Mouse (Mus musculus): ENCODE data around the gene Nbeal2.

Nbeal2 gene

GRCm38 (mm10) chr9:110676492-110676911 lies 22.5 kb upstream of the Nbeal2 start:
- DNase-seq (ENCODE audit: low read depth, low spot score): peak; percentile 23

DNA sequence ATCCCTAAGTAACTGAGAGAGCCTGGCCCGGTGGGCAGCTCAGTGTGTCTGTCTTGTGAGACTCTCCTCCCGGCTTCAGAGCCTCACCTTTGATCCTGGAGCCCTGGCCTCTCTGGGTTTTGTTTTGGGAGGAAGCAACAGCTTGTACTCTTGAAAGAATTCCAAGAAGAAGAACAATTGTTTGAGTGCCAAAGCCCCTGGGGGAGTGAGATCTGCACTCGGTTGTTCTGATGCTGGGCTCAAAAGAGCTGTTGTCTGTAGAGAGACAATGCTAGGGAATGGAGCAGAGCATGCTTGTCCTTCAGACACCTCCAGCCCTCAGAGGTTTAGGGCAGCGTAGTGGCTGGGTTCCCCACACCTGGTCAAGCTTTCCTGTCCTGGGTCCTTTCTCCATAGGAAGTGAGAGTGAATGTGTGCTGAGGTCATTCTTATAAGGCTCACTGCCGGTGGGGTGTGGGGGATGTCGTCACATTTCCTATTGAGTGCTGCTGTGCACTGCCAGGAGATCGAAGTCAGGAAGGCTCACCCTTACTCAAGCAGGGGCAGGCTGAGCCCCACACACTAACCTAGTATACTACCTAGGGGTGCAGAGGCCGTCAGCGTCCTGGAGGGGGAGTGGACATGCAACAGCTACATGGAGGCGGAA lies 19.3 kb upstream of the Nbeal2 start:
- DNase-seq (ENCODE audit: low read depth, low spot score): no peak

- peak; percentile 56 for DNase-seq (ENCODE audit: low read depth, low spot score)
These were observed 18.6 kb upstream of the Nbeal2 start for GRCm38 (mm10) chr9:110672462-110673106.

DNA sequence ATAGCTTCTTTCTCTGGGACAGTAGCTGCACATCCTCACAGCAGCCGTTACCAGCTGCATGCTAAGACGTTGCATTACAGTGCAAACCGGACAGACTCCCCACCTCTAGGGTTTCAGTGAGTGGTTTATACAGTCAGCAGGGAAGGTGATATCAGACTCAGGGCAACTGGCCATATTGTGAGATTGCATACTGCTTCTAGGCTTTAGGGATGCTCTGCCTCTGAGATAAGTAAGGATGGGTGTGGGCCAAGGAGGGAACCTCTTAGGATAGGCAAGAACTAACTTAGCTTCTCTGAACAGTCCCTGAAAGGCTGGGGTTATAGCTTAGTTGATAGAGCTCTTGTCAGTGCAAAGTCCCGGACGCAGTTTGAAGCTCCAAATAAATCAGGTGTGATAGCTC lies 15.8 kb upstream of the Nbeal2 start:
- no peak for DNase-seq (ENCODE audit: low read depth, low spot score)

DNA sequence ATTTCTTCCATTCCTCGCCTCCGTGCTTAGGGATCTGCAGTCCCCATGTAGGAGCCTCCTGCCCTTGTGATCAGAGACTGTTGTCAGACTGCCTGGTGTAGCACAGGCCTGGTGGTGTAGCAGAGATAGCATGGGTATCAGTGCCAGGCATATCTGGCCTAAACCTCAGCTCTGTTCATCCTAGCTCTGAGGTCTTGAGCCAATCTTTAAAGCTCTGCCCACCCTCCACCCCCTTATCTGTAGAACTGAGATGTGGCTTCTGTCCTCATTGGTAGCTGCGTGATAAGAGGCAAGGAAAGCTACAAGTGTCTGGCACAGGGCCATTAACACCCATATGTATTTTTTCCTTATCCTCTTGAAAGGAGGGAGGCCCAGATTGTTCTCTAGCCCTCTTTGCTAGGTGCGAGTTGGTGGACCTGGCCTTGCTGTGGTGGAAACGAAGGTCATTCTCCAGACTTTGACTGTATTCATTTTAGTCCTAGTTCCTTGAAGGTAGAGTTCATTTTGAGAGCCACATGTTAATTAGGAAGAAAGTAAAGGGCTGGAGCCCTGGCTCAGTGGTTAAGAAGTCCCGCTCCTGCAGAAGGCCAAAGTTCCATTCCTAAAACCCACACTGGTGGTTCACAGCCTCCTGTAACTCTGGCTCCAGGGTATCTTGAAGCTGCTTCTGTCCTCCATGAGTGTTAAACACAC lies 14.8 kb upstream of the Nbeal2 start:
- DNase-seq (ENCODE audit: low read depth, low spot score): no peak

DNA sequence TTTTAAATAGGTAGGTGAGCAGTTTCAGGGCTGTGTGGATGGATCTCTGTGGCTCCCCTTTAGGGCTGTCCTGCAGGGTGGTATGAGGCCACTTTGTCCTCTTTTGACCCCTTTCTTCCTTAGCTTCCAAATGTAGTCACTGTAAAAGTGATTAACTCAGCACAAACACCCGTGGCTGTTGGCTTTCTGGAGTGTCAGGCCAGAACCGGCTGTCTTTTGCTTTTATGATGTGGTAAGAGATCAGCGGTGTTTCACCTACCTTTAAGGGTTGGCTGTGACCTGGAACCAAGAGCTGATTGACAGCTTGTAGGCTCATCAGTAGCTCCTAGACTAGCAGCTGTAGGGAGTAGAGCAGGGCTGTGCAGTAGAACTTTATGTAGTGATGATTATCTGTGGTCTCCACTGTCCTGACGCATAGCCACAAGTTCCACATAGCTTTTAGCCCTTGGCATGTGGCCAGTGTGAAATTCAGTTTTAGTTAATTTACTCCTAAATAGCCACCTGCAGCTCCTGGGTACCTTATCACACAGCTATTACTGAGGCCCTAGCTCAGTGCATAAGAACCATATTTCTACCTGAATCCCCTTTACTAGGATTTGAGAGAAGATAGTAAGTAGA lies 13.4 kb upstream of the Nbeal2 start:
- DNase-seq (ENCODE audit: low read depth, low spot score): no peak

DNA sequence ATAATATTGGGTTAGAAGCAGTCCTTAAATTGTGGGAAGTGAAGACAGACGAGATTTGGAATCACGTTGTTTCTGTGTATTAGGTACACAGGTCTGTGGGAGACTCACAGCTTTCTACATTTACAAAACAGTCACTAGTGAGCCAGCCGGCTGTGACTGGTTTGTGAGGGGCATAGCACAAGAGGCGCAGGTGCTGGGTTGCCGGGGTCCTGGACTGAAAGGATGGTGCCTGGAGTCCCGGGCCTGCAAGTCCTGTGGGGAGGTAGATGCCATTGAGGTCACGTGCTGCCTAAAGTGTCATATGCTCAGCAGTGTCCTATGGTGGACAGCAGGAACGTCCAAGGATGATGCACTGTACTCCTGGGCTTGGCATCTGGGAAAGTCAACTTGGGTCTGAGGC lies 12.4 kb upstream of the Nbeal2 start:
- no peak for DNase-seq (ENCODE audit: low read depth, low spot score)

GRCm38 (mm10) chr9:110665912-110666311 lies 12.0 kb upstream of the Nbeal2 start:
- DNase-seq (ENCODE audit: low read depth, low spot score): no peak

DNA sequence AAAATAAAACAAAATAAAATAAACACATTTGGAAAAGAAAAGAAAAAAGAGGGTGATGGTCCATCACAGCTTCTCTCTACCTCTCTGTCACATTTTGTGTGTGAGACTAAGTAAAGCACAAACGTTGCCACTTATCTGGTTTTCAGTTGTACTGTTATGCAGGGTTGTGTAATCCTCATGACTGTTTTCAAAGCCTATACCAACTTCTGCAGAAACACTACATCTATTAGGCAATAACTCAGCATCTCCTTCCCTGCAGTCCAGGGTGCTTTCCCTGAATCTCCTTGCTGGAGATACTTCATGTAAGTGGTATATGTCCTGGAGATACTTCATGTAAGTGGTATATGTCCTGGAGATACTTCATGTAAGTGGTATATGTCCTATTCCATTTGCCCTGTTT lies 8.9 kb upstream of the Nbeal2 start:
- DNase-seq (ENCODE audit: low read depth, low spot score): no peak

GRCm38 (mm10) chr9:110660856-110661612 lies 7.1 kb upstream of the Nbeal2 start:
- DNase-seq (ENCODE audit: low read depth, low spot score): no peak

GRCm38 (mm10) chr9:110660208-110660607 lies 6.2 kb upstream of the Nbeal2 start:
- no peak for DNase-seq (ENCODE audit: low read depth, low spot score)

GRCm38 (mm10) chr9:110659521-110659920 lies 5.6 kb upstream of the Nbeal2 start:
- DNase-seq (ENCODE audit: low read depth, low spot score): no peak

GRCm38 (mm10) chr9:110657474-110658078 lies 3.6 kb upstream of the Nbeal2 start:
- DNase-seq (ENCODE audit: low read depth, low spot score): peak; percentile 62

- DNase-seq (ENCODE audit: low read depth, low spot score): peak; percentile 98
These were observed 2.6 kb upstream of the Nbeal2 start, which contains the start of gene Ccdc12 for GRCm38 (mm10) chr9:110656249-110657221. Gene Ccdc12 (plus strand): TSS chr9:110656503.

DNA sequence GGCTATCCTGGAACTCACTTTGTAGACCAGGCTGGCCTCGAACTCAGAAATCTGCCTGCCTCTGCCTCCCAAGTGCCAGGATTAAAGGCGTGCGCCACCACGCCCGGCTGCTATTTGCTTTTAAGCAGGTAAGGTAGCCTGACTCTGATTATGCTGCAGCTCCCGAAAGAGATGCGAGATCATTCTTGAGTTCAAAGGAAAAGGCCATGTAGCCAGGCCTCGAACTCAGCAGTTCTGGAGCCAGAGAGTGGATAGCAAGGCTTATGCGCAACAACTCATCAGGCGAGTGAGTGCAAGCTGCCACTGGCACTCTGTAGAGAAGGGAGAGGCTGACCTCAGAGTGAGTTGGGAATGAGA lies 1.7 kb upstream of the Nbeal2 start:
- DNase-seq (ENCODE audit: low read depth, low spot score): no peak

- DNase-seq (ENCODE audit: low read depth, low spot score): no peak
These were observed 1.0 kb upstream of the Nbeal2 start for GRCm38 (mm10) chr9:110654726-110655650.

GRCm38 (mm10) chr9:110652963-110653654 lies 852 bp downstream of the Nbeal2 start:
- no peak for DNase-seq (ENCODE audit: low read depth, low spot score)

GRCm38 (mm10) chr9:110651931-110652722 lies 1.8 kb downstream of the Nbeal2 start:
- peak; percentile 58 for DNase-seq (ENCODE audit: low read depth, low spot score)

Data from CD4-positive, CD25-positive, alpha-beta regulatory T cell, adult 2 months (primary cell).